Mouse (Mus musculus) ES-E14 (cell line): Measurements from ENCODE around the gene Ptprt. TPM values are rescaled to one million over a fixed set of nuclear protein-coding genes. Genes with fewer than 3 reads are reported as not detected.

Experiments
- DNase-seq: peaks from one replicate; pipeline ENCODE4 v3.0.0-alpha.2; 2013; ENCODE audit warnings: low read depth, low spot score
- H3K27ac ChIP-seq: 2 replicates; pipeline ENCODE4 v1.5.1; 2012; ENCODE audit warnings: low read depth, mild to moderate bottlenecking, low read length, moderate library complexity, mixed read lengths; ENCODE audit not compliant: poor library complexity, insufficient read depth, severe bottlenecking
- H3K36me3 ChIP-seq: 2 replicates; pipeline ENCODE4 v1.6.1; 2012; ENCODE audit warnings: mild to moderate bottlenecking, low read length, moderate library complexity, mixed read lengths; ENCODE audit not compliant: control insufficient read depth, poor library complexity, insufficient read depth, severe bottlenecking
- H3K4me1 ChIP-seq, 2 experiments: fragments of 150-350 bp in 1 of 2; sonication (generic) in 1 of 2; 2 replicates each; pipeline ENCODE4 v1.6.1; 2012; ENCODE audit warnings: low read length in 2 of 2, mild to moderate bottlenecking in 1 of 2, mixed read lengths in 1 of 2; ENCODE audit not compliant: control insufficient read depth in 2 of 2, insufficient read depth in 2 of 2, poor library complexity in 1 of 2
- H3K4me3 ChIP-seq, 2 experiments: fragments of 150-350 bp in 1 of 2; sonication (generic) in 1 of 2; 2 replicates each; pipeline ENCODE4 v1.5.1; 2012; ENCODE audit warnings: low read length in 2 of 2, low read depth in 1 of 2, mild to moderate bottlenecking in 1 of 2, mixed read lengths in 1 of 2; ENCODE audit not compliant: insufficient read depth in 1 of 2, poor library complexity in 1 of 2, severe bottlenecking in 1 of 2
- H3K9ac ChIP-seq: 2 replicates; pipeline ENCODE4 v1.6.1; 2012; ENCODE audit warnings: low read depth, mild to moderate bottlenecking, low read length, mixed read lengths; ENCODE audit not compliant: poor library complexity, insufficient read depth, severe bottlenecking
- H3K9me3 ChIP-seq: fragments of 150-350 bp; sonication (generic); 2 replicates; pipeline ENCODE4 v1.6.1; 2012; ENCODE audit warnings: low read depth, mild to moderate bottlenecking, low read length; ENCODE audit not compliant: control insufficient read depth, insufficient read depth
- CHD2 ChIP-seq: IDR thresholded peaks from 2 replicates; pipeline ENCODE4 v1.6.1; 2014; ENCODE audit warnings: mild to moderate bottlenecking, low read depth, low read length, inconsistent platforms
- HCFC1 ChIP-seq: IDR thresholded peaks from 2 replicates; pipeline ENCODE4 v1.6.1; 2012; ENCODE audit warnings: low read length, inconsistent platforms, borderline replicate concordance; ENCODE audit not compliant: insufficient read depth
- MAFK ChIP-seq: IDR thresholded peaks from 2 replicates; pipeline ENCODE4 v1.6.1; 2014; ENCODE audit warnings: mild to moderate bottlenecking, low read depth, low read length, inconsistent platforms; ENCODE audit not compliant: insufficient read depth
- ZC3H11A ChIP-seq: IDR thresholded peaks from 2 replicates; pipeline ENCODE4 v1.6.1; 2012; ENCODE audit warnings: low read depth, mild to moderate bottlenecking, inconsistent platforms, low read length, borderline replicate concordance
- ZNF384 ChIP-seq: IDR thresholded peaks from 2 replicates; pipeline ENCODE4 v1.6.1; 2012; ENCODE audit warnings: low read depth, low read length, inconsistent platforms
- in situ Hi-C, 2 experiments: fragments of 600-800 bp; cut with MboI; formaldehyde crosslinking; loops; one replicate each; pipeline ENCODE4 v1.15.1; 2025; ENCODE audit warnings: low sequenced_read_pairs in 2 of 2, inconsistent platforms in 1 of 2; ENCODE audit not compliant: unreplicated experiment in 2 of 2
- total RNA-seq: library from RNA; depleted of rRNA; stranded (reverse); fragments of 300-350 nt; gene quantifications from 2 replicates; pipeline ENCODE4 v1.2.3, GENCODE M21; 2012

Ptprt gene
- total RNA-seq, 1 experiment: 0.40 TPM

- TF ChIP-seq ZC3H11A (no peak), HCFC1 (no peak), ZNF384 (no peak), CHD2 (no peak), MAFK (no peak)
- no peak overlapping the region for H3K27ac ChIP-seq
- no peak overlapping the region for H3K4me3 ChIP-seq
- in situ Hi-C loops: no loop called here
- no peaks in the 10 kb centered on the region for H3K4me1 ChIP-seq
- no peak overlapping the region for H3K9ac ChIP-seq
- H3K36me3 ChIP-seq: no peaks in the 10 kb centered on the region
- H3K9me3 ChIP-seq: no peaks in the 10 kb centered on the region
- DNase-seq: no peak
These were observed 319.1 kb downstream of the Ptprt start for GRCm38 (mm10) chr2:162341846-162342245.

- H3K9me3 ChIP-seq: no peaks in the 10 kb centered on the region
- H3K4me1 ChIP-seq: no peaks in the 10 kb centered on the region
- no peak overlapping the region for H3K4me3 ChIP-seq
- no peak overlapping the region for H3K9ac ChIP-seq
- DNase-seq: no peak
- H3K36me3 ChIP-seq: no peaks in the 10 kb centered on the region
- no peak for TF ChIP-seq ZNF384
- in situ Hi-C loops: no loop called here
- no peak overlapping the region for H3K27ac ChIP-seq
These were observed 320.7 kb downstream of the Ptprt start for GRCm38 (mm10) chr2:162340231-162340630.

- in situ Hi-C loops: no loop called here
- Histone ChIP-seq H3K9me3 (no peaks in the 10 kb centered on the region), H3K36me3 (no peaks in the 10 kb centered on the region), H3K9ac (no peak overlapping the region), H3K4me1 (no peaks in the 10 kb centered on the region), H3K4me3 (no peak overlapping the region), H3K27ac (no peak overlapping the region)
- TF ChIP-seq MAFK (no peak), HCFC1 (no peak), ZNF384 (no peak), CHD2 (no peak), ZC3H11A (no peak)
- no peak for DNase-seq
These were observed 328.8 kb downstream of the Ptprt start for GRCm38 (mm10) chr2:162332066-162332683.

- no peak overlapping the region for H3K27ac ChIP-seq
- H3K36me3 ChIP-seq: no peaks in the 10 kb centered on the region
- no peak overlapping the region for H3K9ac ChIP-seq
- TF ChIP-seq MAFK: no peak
- TF ChIP-seq HCFC1: no peak
- TF ChIP-seq ZC3H11A: no peak
- TF ChIP-seq ZNF384: no peak
- TF ChIP-seq CHD2: no peak
- H3K9me3 ChIP-seq: no peaks in the 10 kb centered on the region
- no peak for DNase-seq
- in situ Hi-C loops: no loop called here
- H3K4me3 ChIP-seq: no peak overlapping the region
- H3K4me1 ChIP-seq: peaks cover 0 to 5% of the 10 kb centered on the region in 2 experiments; a peak in 1 of 4 replicates
These were observed 331.5 kb downstream of the Ptprt start for GRCm38 (mm10) chr2:162329430-162329829.

GRCm38 (mm10) chr2:162322411-162322810 lies 338.5 kb downstream of the Ptprt start:
- Histone ChIP-seq H3K9ac (no peak overlapping the region), H3K36me3 (no peaks in the 10 kb centered on the region), H3K9me3 (no peaks in the 10 kb centered on the region), H3K4me1 (peaks cover 0 to 5% of the 10 kb centered on the region in 2 experiments; a peak in 1 of 4 replicates), H3K27ac (no peak overlapping the region), H3K4me3 (no peak overlapping the region)
- in situ Hi-C loops: no loop called here
- no peak for DNase-seq
- TF ChIP-seq ZC3H11A (no peak), CHD2 (no peak), MAFK (no peak), ZNF384 (no peak), HCFC1 (no peak)
